8 mouse cellular contexts compared by ENCODE assay signal in genomic region chr13:65240509-65241098, GRCm38 (mm10). TPM values are rescaled to one million over a fixed set of nuclear protein-coding genes. Genes with fewer than 3 reads are reported as not detected.
DNase-seq lines count a peak whose midpoint lies in the region; TF ChIP-seq lines count a peak whose summit lies in the region.

No protein-coding gene starts in this region.

- no peak for TF ChIP-seq CTCF in gastrocnemius, adult 2 months (IDR thresholded peaks at IDR 0.05)

- peak overlapping the region; percentile 91 for H3K4me3 ChIP-seq in gastrocnemius, adult 2 months
- H3K4me3 ChIP-seq in megakaryocyte, embryonic 14.5 days (replicated peaks), result peak overlapping the region; percentile 99

- H3K9me3 ChIP-seq in megakaryocyte, embryonic 14.5 days, result peaks cover 15% of the 10 kb centered on the region

- peak; percentile 94 for DNase-seq in WW6 (ENCODE audit: low read depth, low spot score)
- peak; percentile 96 to 98 for DNase-seq in cerebellum, postnatal 36 days
- DNase-seq in gastrocnemius, adult 2 months, result peak; percentile 96
- DNase-seq in hindlimb bud, embryonic 11.5 days (ENCODE audit: extremely low spot score, low read depth, low spot score), result peak; percentile 93
- DNase-seq in left cerebral cortex, adult 8-10 months (ENCODE audit: low spot score in 2 of 2), result peak; percentile 95 to 98
- peak; percentile 99 for DNase-seq in right cerebral cortex, postnatal 10 days (ENCODE audit: low spot score in 2 of 2)
- peak; percentile 97 for DNase-seq in urinary bladder, postnatal 25 days (ENCODE audit: low spot score)

- H3K4me1 ChIP-seq in megakaryocyte, embryonic 14.5 days, result peaks cover 32% of the 10 kb centered on the region

- no peaks in the 10 kb centered on the region for H3K27me3 ChIP-seq in megakaryocyte, embryonic 14.5 days (replicated peaks)

- H3K36me3 ChIP-seq in megakaryocyte, embryonic 14.5 days (replicated peaks; ENCODE audit: low read length), result peaks cover 26% of the 10 kb centered on the region

- intact Hi-C loops in gastrocnemius, adult 2 months (cut with DNase I), result loop anchor here (2.0 to 5.0 kb wide), 2 partner anchors 38 to 128 kb away; partner anchors contain the start of genes Mfsd14b and Zfp369

- H3K27ac ChIP-seq in gastrocnemius, adult 2 months, result peak overlapping the region; percentile 97

RNA-seq across cellular contexts. Expression of gene Gm10775, which starts 18.7 kb away (rescaled TPM):
- not detected for total RNA-seq in gastrocnemius, adult 2 months (2021)
- 1 to 10 TPM in 1 of 4 experiments, under 1 TPM in 2, not detected in 1; 0.64 to 1.1 (median 0.98) TPM for total RNA-seq in left cerebral cortex, adult 8-10 months (2022)
- 0.22 TPM in 1 of 2 replicates, not detected in the other for polyA plus RNA-seq in megakaryocyte, embryonic 14.5 days (2012; ENCODE audit: insufficient read depth, low replicate concordance)

RNA-seq across cellular contexts. Expression of gene Nlrp4f, which starts 34.8 kb away (rescaled TPM):
- total RNA-seq in gastrocnemius, adult 2 months (2021), result not detected
- total RNA-seq in left cerebral cortex, adult 8-10 months (2022), result 1 to 10 TPM in 1 of 4 experiments, under 1 TPM in 2, not detected in 1; 0.11 to 1.3 (median 0.53) TPM
- not detected in 2 replicates for polyA plus RNA-seq in megakaryocyte, embryonic 14.5 days (2012; ENCODE audit: insufficient read depth, low replicate concordance)

RNA-seq across cellular contexts. Expression of gene Zfp369, which starts 38.0 kb away (rescaled TPM):
- 10 to 100 TPM in 1 of 2 experiments, 1 to 10 TPM in 1; 8.9 to 10.6 TPM for total RNA-seq in gastrocnemius, adult 2 months (2021)
- 10 to 100 TPM; 54.3 to 60.0 (median 58.0) TPM for total RNA-seq in left cerebral cortex, adult 8-10 months (2022)
- polyA plus RNA-seq in megakaryocyte, embryonic 14.5 days (2012; ENCODE audit: insufficient read depth, low replicate concordance), result 1.6 and 6.1 TPM in 2 replicates

Comparison
In these comparisons a context has a peak if more than half of its experiments do, and no peak if none do; other contexts are left out.
1. Peak in every context shown above with its lines: DNase-seq, H3K4me3 ChIP-seq and H3K27ac ChIP-seq.
2. RNA of gene Zfp369, which starts 38.0 kb away (total RNA-seq): 54.3 to 60.0 TPM in left cerebral cortex, adult 8-10 months; 8.9 to 10.6 TPM in gastrocnemius, adult 2 months; every median in the first group is over 4 times any median in the second.